Mouse (Mus musculus) frontal cortex, adult 2 months (tissue): Measurements from ENCODE around the gene Krt8. TPM values are rescaled to one million over a fixed set of nuclear protein-coding genes. Genes with fewer than 3 reads are reported as not detected.
A peak's percentile ranks its signal among the peaks of the same experiment; 100 is the strongest.

Experiments
- DNase-seq, 2 experiments: peaks; one replicate each; pipeline ENCODE4 v3.0.0; 2022; ENCODE audit warnings: low spot score in 1 of 2; ENCODE audit errors: extremely low spot score in 1 of 2
- polyA plus RNA-seq: library from polyadenylated mRNA; depleted of rRNA; stranded (reverse); fragments of >200 nt; gene quantifications from 2 replicates; pipeline ENCODE4 v1.2.3, GENCODE M21; 2012; rRNA removed

The Krt8 gene
- 1.7 and 4.5 TPM in 2 replicates for polyA plus RNA-seq

- DNase-seq = no peak
Measured at GRCm38 (mm10) chr15:102004189-102004588, at the start of gene Krt8. Gene Krt8 (minus strand): TSS chr15:102004482.

- DNase-seq = peak in 1 of 2 experiments; percentile 70
Measured at GRCm38 (mm10) chr15:102051920-102052683, 47.8 kb upstream of the Krt8 start.

- DNase-seq = no peak
Measured at GRCm38 (mm10) chr15:102049871-102050270, 45.6 kb upstream of the Krt8 start.

DNA sequence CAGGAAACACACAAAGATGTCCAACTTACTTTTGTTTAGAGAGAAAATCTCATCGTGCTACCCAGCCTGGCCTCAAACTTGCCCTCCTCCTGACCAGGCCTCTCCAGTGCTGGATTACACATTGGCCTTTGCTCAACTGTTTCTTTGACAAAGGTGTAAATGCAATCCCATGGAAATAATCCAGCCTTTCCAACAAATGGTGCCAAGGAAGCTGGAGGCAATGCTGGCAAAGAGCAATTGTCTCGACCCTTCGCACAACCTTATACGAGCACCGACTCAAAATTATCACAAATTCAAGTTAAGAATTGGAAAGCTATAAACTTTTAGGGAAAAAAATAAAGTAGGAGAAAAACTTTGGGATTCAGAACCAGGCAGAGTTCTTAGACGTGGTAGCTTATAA, 43.7 kb upstream of the Krt8 start:
- no peak for DNase-seq

DNA sequence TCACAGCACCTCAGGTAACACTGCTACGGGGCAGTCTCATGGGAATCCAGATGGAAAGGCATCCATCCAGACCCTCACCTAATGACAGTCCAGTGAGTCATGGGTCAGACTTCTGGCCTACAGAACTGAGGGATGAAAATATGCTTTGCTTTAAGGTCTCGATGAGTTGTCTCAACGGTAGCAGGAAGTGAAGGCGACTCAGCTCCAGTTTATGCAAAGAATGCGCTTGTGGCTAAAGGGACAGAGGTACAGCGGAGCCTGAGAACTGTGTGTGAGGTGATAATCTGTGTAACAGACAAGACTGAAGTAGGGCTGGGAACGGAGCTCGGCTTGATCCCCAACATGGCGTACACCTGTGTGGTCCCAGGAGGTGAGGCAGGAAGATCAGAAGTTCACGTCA, 41.4 kb upstream of the Krt8 start:
- no peak for DNase-seq

DNA sequence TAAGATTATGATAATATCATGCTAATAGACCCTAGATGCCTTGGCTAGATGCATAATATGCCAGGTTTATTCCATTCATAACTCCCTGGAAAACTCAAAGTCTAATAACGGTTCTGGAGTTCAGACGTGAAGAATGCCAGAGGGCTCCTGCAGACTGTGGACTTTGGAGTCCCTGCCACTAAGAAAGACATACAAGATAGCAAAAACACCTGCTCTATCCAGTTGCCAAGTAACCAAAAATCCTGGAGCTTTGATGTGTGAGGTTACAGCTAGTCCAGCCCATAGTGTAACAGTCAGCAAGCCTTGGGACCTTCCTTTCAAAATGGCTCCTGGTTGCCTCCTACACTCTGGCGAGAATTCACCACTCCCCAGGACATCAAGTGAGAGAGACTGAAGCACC, 40.5 kb upstream of the Krt8 start:
- DNase-seq = no peak

- DNase-seq = no peak
Measured at GRCm38 (mm10) chr15:102041951-102042350, 37.7 kb upstream of the Krt8 start.

DNA sequence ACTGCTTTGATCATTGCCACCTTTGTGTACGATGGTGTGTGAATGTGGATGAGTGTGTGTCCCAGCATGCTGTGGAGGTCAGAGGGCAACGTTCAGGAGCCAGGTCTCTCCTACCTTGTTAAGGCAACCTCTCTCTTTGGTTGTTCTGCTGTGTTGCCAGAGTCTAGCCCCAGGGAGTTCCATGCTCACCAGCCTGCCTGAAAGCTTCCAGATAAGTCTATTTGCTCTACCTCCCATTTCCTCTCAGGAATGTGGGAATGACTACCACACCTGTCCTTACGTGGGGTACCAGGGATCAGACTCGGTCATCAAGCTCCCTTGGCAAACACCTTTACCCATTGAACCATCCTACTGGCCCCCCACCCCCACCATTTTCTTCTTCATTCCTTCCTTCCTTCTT, 36.0 kb upstream of the Krt8 start:
- no peak for DNase-seq

DNA sequence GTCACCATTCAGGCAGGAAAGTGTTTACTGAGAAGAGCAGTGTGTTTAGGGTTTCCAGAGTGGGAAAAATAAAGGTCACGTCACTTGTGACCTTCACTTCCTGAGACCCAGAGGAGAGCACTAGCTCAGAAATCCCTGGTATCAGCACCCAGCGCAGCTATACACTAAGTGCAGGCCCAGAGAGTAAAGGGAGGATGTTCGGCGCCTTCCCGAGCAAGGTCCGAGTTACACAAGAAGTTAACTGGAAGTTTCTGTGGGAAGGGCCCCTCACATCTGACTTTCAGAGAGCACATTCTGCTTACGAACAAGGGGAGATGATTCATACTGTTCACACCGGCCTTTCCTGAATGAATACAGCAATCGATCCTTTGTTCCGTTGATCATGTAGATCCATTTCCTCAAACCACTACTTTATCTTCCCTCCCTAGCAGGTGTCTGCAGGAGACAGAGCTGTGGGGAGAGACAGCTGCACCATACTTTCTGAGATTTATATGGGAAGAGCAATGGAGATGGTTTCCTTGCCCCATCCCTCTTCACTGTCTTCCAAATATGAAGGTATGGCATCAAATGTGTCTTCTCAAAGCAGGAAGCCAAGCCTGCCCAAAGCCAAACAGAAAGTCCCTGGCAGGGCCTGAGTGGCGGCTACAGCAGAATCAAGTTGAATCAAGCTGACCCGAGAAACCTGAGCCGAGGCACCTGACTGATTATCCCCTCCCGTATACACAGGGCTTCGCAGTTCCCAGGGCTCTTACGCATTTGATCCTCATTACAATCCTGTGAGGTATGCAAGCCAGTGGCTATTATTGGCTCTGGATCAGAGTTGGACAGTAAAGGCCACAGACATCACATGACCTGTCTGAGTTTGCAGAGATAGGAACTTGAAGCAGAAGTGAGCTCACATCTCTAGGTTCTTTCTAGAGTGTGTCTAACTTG, 30.1 kb upstream of the Krt8 start:
- no peak for DNase-seq

- DNase-seq = no peak
Measured at GRCm38 (mm10) chr15:102028040-102028439, 23.8 kb upstream of the Krt8 start, which contains the start of gene Krt18. Gene Krt18 (plus strand): TSS chr15:102028180.

DNA sequence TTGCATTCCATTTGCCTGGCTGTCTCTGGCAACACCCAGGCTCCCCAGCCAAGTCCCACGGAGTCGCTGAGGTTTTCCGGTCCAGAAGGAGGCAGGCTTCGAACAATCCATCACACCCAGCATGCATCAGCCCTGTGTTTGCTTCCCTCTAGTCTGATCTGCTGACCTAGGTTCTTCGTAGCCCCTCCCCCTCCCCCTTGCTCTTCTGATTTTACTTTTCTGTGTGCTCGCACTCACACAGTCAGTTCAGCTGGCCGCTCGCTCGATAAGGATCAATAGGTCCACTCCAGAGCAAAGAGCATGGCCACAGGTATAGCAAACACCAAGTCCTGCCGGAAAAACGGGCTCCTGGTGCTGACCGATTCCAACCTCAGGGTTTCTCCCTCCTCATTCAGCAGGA, 22.1 kb upstream of the Krt8 start:
- no peak for DNase-seq

- DNase-seq = no peak
Measured at GRCm38 (mm10) chr15:102025136-102025872, 21.0 kb upstream of the Krt8 start.

GRCm38 (mm10) chr15:102023888-102024287, 19.6 kb upstream of the Krt8 start:
- DNase-seq = no peak

- DNase-seq = no peak
Measured at GRCm38 (mm10) chr15:102022481-102022880, 18.2 kb upstream of the Krt8 start.

DNA sequence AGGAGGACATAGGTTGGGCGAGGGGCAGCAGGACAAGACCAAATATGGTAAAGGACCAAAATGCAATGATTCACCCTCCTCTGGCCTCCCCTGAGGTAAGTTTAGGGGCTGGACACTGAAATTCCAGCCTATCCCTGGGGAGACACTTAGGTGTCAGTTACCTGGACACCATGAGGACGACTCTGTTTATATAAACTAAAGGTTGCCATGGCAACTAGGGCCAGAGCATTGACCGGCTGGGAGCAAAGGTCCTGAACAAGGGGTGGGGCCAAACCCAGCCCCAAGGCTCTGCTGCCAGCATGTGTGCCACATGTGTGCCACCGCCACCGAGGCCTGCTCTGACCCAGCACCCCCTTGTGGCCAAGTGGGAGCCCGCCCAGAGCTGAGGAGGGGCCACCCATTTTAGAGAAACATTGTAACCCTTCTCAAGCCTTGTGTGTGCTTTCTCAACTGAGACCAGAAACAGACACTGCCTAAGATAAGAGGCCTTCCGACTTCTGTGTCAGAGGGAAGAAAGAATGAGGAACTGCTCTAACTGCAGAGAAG, 13.7 kb upstream of the Krt8 start:
- DNase-seq = no peak

DNA sequence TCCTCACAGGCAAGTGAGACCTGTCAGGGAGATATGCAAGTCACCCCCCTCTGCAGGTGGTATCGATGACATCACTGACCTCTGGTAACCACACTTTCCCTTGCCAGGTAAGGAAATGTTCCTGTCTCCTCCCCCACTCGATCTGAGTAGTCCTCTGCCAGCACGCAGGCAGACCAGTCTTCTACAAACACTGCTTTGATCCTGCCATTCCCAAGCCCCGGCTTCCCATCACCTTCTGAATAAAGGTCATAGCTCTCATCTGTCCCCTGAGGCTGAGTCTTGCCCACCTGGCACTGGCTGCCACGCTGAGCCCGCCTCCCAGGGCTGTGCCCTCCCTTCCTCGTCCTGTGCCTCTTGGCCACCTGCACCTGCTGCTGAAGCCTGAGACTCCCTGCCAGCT, 12.5 kb upstream of the Krt8 start:
- no peak for DNase-seq

DNA sequence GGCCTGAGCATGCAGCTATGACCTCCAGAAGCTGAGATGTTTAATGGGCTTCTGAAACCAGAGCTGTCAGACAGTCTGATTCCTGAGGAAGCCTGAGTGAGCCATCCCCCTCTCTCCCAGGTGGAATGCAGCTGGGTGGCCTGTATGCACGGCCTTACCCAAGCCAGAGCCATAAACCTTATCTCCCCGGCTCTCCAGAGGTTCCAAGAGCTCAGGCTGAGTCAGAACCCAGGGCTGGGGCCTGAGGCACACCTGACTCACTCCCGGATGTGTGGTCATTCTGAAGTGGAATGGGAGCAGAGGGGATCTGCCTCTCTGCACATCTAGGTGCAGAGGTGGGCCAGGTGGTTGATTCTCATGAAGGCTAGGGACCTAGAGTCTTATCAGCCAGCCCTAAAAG, 11.8 kb upstream of the Krt8 start:
- no peak for DNase-seq

- DNase-seq = no peak
Measured at GRCm38 (mm10) chr15:102014848-102015247, 10.6 kb upstream of the Krt8 start.

DNA sequence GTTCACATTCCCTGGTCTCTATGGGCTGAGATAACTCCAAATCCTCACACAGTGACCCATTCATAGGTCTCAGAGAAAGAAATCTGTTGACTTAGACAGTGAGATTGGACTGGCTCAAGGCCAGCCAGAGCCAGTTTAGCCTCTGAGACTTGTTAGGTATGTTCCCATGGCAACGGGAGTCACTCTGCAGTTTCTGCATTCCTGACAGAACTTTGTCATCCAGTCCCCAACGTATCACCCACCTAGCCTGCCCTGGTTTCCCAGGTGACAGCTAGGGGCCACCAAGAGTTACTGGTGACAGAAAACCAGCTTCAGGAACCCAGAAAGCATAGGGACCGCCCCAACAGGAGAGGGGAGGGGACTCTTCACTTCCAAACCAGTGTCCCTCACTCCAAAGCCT, 9.4 kb upstream of the Krt8 start:
- peak in 1 of 2 experiments; percentile 22 for DNase-seq

- no peak for DNase-seq
Measured at GRCm38 (mm10) chr15:102012260-102012765, 8.0 kb upstream of the Krt8 start.
